Mouse (Mus musculus) hindlimb bud, embryonic 11.5 days (tissue): ENCODE results near the gene Olfr933.

Source experiments
- DNase-seq: peaks from one replicate; pipeline ENCODE4 v3.0.0-alpha.2; 2012; ENCODE audit warnings: low read depth, low spot score; ENCODE audit errors: extremely low spot score

Gene Olfr933

DNA sequence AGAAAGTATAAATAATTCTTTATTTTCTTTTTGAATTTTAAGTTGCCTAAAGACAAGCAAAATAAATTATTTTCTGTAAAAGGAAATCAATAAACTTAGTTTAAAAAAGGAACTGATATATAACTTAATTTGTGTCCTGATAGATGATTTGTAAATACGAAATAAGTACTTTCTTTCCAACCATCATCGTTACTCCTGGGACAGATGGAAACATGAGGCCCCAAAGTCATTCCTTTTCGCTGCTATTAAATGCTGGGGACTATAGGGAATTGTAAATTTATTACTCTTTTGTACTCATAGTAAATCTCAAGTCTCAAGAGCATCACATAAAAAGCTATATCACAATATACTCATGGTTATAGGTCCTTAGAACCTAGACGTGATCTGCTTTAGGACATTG, at the start of gene Olfr933:
Gene Olfr933 (plus strand): TSS at position 301 of the 400 bp plus-strand sequence.
- DNase-seq: no peak

GRCm38 (mm10) chr9:38929509-38929908, 42.6 kb upstream of the Olfr933 start, which contains the start of gene Olfr930:
TSS of gene Olfr930 (plus strand) at chr9:38929809.
- DNase-seq: no peak

GRCm38 (mm10) chr9:38953401-38954123, 18.6 kb upstream of the Olfr933 start:
- no peak for DNase-seq

DNA sequence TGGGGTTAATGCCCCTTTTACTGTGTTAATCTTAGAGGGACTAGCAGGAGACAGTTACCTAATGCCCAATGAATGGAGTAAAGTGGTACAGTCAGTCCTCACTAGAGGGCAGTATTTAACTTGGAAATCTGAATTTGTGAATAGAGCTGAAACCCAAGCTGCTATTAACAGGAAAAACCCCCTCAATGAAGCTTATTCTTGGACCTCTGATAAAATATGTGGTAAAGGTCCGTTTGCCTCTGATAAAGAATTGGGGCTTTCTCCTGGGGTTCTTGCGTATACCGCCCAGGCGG, 18.0 kb upstream of the Olfr933 start:
- DNase-seq: no peak

GRCm38 (mm10) chr9:38988215-38988614, 16.1 kb downstream of the Olfr933 start, which contains the start of gene Olfr934:
TSS of gene Olfr934 (minus strand) at chr9:38988315.
- no peak for DNase-seq

GRCm38 (mm10) chr9:38999583-38999982, 27.5 kb downstream of the Olfr933 start, which contains the start of gene Olfr935:
TSS of gene Olfr935 (minus strand) at chr9:38999683.
- DNase-seq: no peak

DNA sequence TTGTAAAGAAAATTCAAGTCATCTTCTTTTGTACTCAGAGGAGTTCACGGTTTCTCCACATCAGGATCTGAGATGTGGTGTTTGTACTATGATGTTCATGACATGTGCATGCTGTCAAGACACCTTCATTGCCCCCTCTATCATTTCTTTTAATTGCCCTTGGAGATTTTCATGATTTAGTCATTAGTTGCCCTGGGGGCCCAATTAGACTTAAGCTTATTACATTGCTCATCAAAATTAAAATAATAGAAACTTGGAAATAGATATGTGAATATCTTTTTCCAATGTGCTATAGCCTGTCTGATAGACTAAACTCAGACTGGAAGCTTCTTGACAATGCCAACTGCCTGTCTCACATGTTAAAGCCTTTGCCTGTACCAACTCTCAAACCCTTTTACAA, 51.2 kb downstream of the Olfr933 start, which contains the start of gene Olfr146:
Gene Olfr146 (minus strand): TSS at position 101 of the 400 bp plus-strand sequence.
- no peak for DNase-seq
